Mouse (Mus musculus): ENCODE data around the gene Atg16l1. TPM values are rescaled to one million over a fixed set of nuclear protein-coding genes. Genes with fewer than 3 reads are reported as not detected.

Gene Atg16l1
- 30.2 and 44.0 TPM in 2 replicates for total RNA-seq (2015; ENCODE audit: low replicate concordance)
- total RNA-seq (2017; ENCODE audit: low replicate concordance), result 79.1 and 166 TPM in 2 replicates

GRCm38 (mm10) chr1:87755641-87756470, at the start of gene Atg16l1:
TSS of gene Atg16l1 (plus strand) at chr1:87755870.
- peak; percentile 99 for ATAC-seq (replicated peaks; ENCODE audit: low FRiP score, poor library complexity, severe bottlenecking)

- ATAC-seq (replicated peaks; ENCODE audit: low FRiP score, poor library complexity, severe bottlenecking), result peak; percentile 91
These were observed 49.3 kb upstream of the Atg16l1 start for GRCm38 (mm10) chr1:87706361-87706760.

- no peak for ATAC-seq (replicated peaks; ENCODE audit: low FRiP score, poor library complexity, severe bottlenecking)
These were observed 46.6 kb upstream of the Atg16l1 start for GRCm38 (mm10) chr1:87709020-87709419.

GRCm38 (mm10) chr1:87709661-87710270, 45.9 kb upstream of the Atg16l1 start:
- ATAC-seq (replicated peaks; ENCODE audit: low FRiP score, poor library complexity, severe bottlenecking), result no peak

GRCm38 (mm10) chr1:87711938-87712613, 43.6 kb upstream of the Atg16l1 start:
- peak; percentile 86 for ATAC-seq (replicated peaks; ENCODE audit: low FRiP score, poor library complexity, severe bottlenecking)

GRCm38 (mm10) chr1:87712614-87712971, 43.1 kb upstream of the Atg16l1 start:
- ATAC-seq (replicated peaks; ENCODE audit: low FRiP score, poor library complexity, severe bottlenecking), result peak; percentile 66

- peak; percentile 60 for ATAC-seq (replicated peaks; ENCODE audit: low FRiP score, poor library complexity, severe bottlenecking)
These were observed 34.3 kb upstream of the Atg16l1 start for GRCm38 (mm10) chr1:87721382-87721781.

- ATAC-seq (replicated peaks; ENCODE audit: low FRiP score, poor library complexity, severe bottlenecking), result no peak
These were observed 33.6 kb upstream of the Atg16l1 start for GRCm38 (mm10) chr1:87722081-87722480.

GRCm38 (mm10) chr1:87723351-87723750, 32.3 kb upstream of the Atg16l1 start:
- no peak for ATAC-seq (replicated peaks; ENCODE audit: low FRiP score, poor library complexity, severe bottlenecking)

GRCm38 (mm10) chr1:87729070-87729469, 26.6 kb upstream of the Atg16l1 start:
- no peak for ATAC-seq (replicated peaks; ENCODE audit: low FRiP score, poor library complexity, severe bottlenecking)

- no peak for ATAC-seq (replicated peaks; ENCODE audit: low FRiP score, poor library complexity, severe bottlenecking)
These were observed 25.8 kb upstream of the Atg16l1 start for GRCm38 (mm10) chr1:87729850-87730249.

GRCm38 (mm10) chr1:87730271-87730670, 25.4 kb upstream of the Atg16l1 start:
- no peak for ATAC-seq (replicated peaks; ENCODE audit: low FRiP score, poor library complexity, severe bottlenecking)

GRCm38 (mm10) chr1:87733212-87733611, 22.5 kb upstream of the Atg16l1 start:
- no peak for ATAC-seq (replicated peaks; ENCODE audit: low FRiP score, poor library complexity, severe bottlenecking)

GRCm38 (mm10) chr1:87734153-87734552, 21.5 kb upstream of the Atg16l1 start:
- ATAC-seq (replicated peaks; ENCODE audit: low FRiP score, poor library complexity, severe bottlenecking), result no peak

GRCm38 (mm10) chr1:87740584-87741290, 14.9 kb upstream of the Atg16l1 start:
- ATAC-seq (replicated peaks; ENCODE audit: low FRiP score, poor library complexity, severe bottlenecking), result 0 out of 2 replicates have a peak, but pooled peaks have one; percentile 30

GRCm38 (mm10) chr1:87749360-87749973, 6.2 kb upstream of the Atg16l1 start:
- ATAC-seq (replicated peaks; ENCODE audit: low FRiP score, poor library complexity, severe bottlenecking), result peak; percentile 76

- no peak for ATAC-seq (replicated peaks; ENCODE audit: low FRiP score, poor library complexity, severe bottlenecking)
These were observed 8.2 kb downstream of the Atg16l1 start for GRCm38 (mm10) chr1:87763821-87764220.

- no peak for ATAC-seq (replicated peaks; ENCODE audit: low FRiP score, poor library complexity, severe bottlenecking)
These were observed 10.1 kb downstream of the Atg16l1 start for GRCm38 (mm10) chr1:87765741-87766140.

GRCm38 (mm10) chr1:87766233-87766632, 10.6 kb downstream of the Atg16l1 start:
- peak; percentile 81 for ATAC-seq (replicated peaks; ENCODE audit: low FRiP score, poor library complexity, severe bottlenecking)

GRCm38 (mm10) chr1:87769263-87769662, 13.6 kb downstream of the Atg16l1 start:
- no peak for ATAC-seq (replicated peaks; ENCODE audit: low FRiP score, poor library complexity, severe bottlenecking)
